Mouse (Mus musculus): ENCODE data around the gene Ebf1. TPM values are rescaled to one million over a fixed set of nuclear protein-coding genes. Genes with fewer than 3 reads are reported as not detected.

The Ebf1 gene
- polyA plus RNA-seq, 1 experiment from 2014 or later: 30.7 TPM

DNA sequence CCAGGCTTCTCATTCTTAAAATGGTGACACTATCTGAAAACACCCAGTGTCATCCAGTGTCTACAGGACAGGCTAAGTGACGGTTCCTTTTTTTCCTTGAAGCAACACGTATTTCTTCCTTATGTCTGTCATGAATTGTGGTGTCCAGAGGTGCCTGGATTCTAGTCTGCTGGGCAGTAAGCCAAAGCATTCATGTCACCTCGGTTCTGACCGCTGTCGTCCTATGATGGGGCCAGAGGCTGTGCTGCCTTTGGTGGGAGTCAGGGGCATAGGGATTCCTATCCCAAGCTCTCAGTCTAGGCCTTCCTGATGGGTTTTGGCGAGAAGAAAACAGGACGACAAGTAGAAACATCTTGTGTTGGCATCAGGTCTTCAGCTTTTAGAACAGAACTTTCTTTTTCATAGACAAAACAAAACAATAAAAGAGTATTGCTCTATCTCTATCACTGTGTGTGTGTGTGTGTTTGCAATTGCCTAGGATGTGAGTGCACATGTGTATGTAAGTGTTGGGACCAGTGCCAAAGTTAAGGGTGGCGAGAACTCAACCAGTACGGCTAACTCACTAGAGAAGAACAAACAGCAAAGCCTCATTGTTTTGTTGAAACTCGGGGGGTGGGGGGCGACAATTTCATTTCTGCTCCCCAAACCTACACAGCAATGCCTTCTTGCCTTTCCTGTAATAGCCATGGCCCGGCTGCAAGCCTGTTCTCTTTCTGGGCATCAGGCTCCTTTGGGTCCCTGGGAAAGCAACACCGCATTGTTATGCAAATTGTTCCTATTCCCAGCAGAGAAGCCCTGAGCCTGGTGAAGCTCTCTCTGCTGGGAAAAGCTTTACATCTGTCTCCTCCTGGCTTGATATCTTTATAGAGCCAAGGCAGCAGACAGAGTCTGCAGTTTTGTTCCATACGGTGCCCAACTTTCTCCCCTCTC lies 224.3 kb downstream of the Ebf1 start:
- H3K4me2 ChIP-seq: peak overlapping the region; percentile 32
- ATAC-seq: peak; percentile 86
- no peak overlapping the region for H3K9ac ChIP-seq
- H3K9me3 ChIP-seq (replicated peaks): no peaks in the 10 kb centered on the region
- no peak overlapping the region for H3K4me3 ChIP-seq
- H3K27ac ChIP-seq: no peak overlapping the region
- peaks cover 27% of the 10 kb centered on the region for H3K27me3 ChIP-seq
- H3K4me1 ChIP-seq: peaks cover 19% of the 10 kb centered on the region
- 35% methylated on average over 14 of the region's 14 CpGs for WGBS
- H3K36me3 ChIP-seq (ENCODE audit: poor library complexity, severe bottlenecking): no peaks in the 10 kb centered on the region

- Histone ChIP-seq H3K4me2 (no peak overlapping the region), H3K4me1 (no peaks in the 10 kb centered on the region), H3K4me3 (no peak overlapping the region), H3K27ac (no peak overlapping the region), H3K9me3 (replicated peaks) (no peaks in the 10 kb centered on the region), H3K27me3 (no peaks in the 10 kb centered on the region), H3K9ac (no peak overlapping the region), H3K36me3 (ENCODE audit: poor library complexity, severe bottlenecking) (no peaks in the 10 kb centered on the region)
- 90% methylated on average over 3 of the region's 3 CpGs for WGBS
- ATAC-seq: no peak
Measured at GRCm38 (mm10) chr11:44851874-44852273, 234.8 kb downstream of the Ebf1 start.

GRCm38 (mm10) chr11:44852921-44853320 lies 235.8 kb downstream of the Ebf1 start:
- H3K4me3 ChIP-seq: no peak overlapping the region
- WGBS: 70% methylated on average over 10 of the region's 10 CpGs
- ATAC-seq: peak; percentile 33; the same call in 1 of the 2 replicates

GRCm38 (mm10) chr11:44854496-44854895 lies 237.4 kb downstream of the Ebf1 start:
- no peaks in the 10 kb centered on the region for H3K4me1 ChIP-seq
- no peak overlapping the region for H3K27ac ChIP-seq
- H3K4me3 ChIP-seq: no peak overlapping the region
- no peaks in the 10 kb centered on the region for H3K27me3 ChIP-seq
- H3K4me2 ChIP-seq: no peak overlapping the region
- no peaks in the 10 kb centered on the region for H3K9me3 ChIP-seq (replicated peaks)
- H3K36me3 ChIP-seq (ENCODE audit: poor library complexity, severe bottlenecking): no peaks in the 10 kb centered on the region
- WGBS: 92% methylated on average over 7 of the region's 7 CpGs
- no peak overlapping the region for H3K9ac ChIP-seq
- ATAC-seq: no peak

More at GRCm38 (mm10) chr11:44852921-44853320, 235.8 kb downstream of the Ebf1 start:
- H3K4me2 ChIP-seq: no peak overlapping the region
- no peaks in the 10 kb centered on the region for H3K4me1 ChIP-seq
- no peak overlapping the region for H3K27ac ChIP-seq
- no peaks in the 10 kb centered on the region for H3K9me3 ChIP-seq (replicated peaks)
- no peaks in the 10 kb centered on the region for H3K36me3 ChIP-seq (ENCODE audit: poor library complexity, severe bottlenecking)
- H3K27me3 ChIP-seq: no peaks in the 10 kb centered on the region
- H3K9ac ChIP-seq: no peak overlapping the region

- Histone ChIP-seq H3K36me3 (ENCODE audit: poor library complexity, severe bottlenecking) (no peaks in the 10 kb centered on the region), H3K27ac (no peak overlapping the region), H3K9me3 (replicated peaks) (no peaks in the 10 kb centered on the region), H3K27me3 (no peaks in the 10 kb centered on the region; the same call in none of the 2 replicates), H3K4me3 (no peak overlapping the region), H3K4me1 (peaks cover 2% of the 10 kb centered on the region; the same call in 1 of the 2 replicates), H3K9ac (no peak overlapping the region), H3K4me2 (no peak overlapping the region)
- no peak for ATAC-seq
- 61% methylated on average over 5 of the region's 5 CpGs for WGBS
Measured at GRCm38 (mm10) chr11:44861108-44861507, 244.0 kb downstream of the Ebf1 start.

DNA sequence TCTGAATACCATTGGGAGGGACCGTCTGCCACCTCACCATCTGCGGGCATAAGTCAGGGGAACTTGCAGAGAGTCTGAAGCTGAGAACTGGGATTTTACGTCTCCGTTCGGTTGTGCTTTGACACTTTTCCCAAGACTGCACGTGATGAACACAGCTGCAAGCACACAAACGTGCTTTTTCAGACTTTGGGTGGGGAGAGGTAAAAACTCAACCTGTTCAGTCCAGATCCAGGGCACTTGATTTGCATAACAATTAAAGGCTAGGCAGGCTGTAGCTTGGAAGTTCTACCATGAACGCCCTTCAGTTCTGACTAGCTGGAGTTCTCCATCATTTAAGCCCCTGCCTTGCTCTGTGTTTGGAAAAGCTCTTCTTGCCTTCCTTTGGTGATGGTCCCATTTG lies 246.8 kb downstream of the Ebf1 start:
- Histone ChIP-seq H3K9me3 (replicated peaks) (no peaks in the 10 kb centered on the region), H3K4me2 (no peak overlapping the region), H3K9ac (no peak overlapping the region), H3K4me3 (no peak overlapping the region), H3K4me1 (peaks cover 15% of the 10 kb centered on the region; the same call in 1 of the 2 replicates), H3K27ac (no peak overlapping the region), H3K36me3 (ENCODE audit: poor library complexity, severe bottlenecking) (no peaks in the 10 kb centered on the region), H3K27me3 (no peaks in the 10 kb centered on the region; the same call in none of the 2 replicates)
- ATAC-seq: no peak
- WGBS: 67% methylated on average over 8 of the region's 8 CpGs

DNA sequence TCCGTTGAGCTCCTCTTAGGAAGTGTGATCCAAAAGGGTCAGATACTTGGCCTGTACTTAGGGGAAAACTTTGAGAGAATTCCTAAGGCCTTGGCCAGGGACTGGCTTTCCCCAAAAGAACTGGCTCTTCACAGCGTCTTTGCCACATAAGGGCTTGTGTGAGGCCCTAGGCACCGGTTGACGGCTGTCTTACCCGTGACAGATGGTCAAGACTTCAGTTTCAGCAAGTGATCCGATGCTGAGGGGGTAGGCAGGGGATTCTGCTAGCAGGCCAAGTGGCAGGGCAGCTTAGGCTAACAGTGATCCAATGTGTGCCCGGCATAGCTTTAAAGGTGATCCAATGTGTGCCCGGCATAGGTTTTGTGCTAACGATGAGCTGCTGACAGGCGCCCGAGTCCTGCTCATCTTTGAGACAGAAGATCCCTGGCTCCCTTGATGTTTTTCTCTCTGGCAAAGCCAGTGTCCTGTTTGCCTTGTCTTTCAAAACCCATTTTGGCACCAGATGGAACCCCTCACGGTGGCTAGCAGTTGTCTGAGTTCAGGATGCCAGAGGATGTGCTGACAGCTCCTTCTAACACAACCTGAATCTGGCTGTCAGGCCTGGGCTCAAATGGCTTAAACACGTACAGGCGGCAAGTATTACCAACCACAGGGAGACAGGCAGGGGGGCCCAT lies 249.5 kb downstream of the Ebf1 start:
- H3K27me3 ChIP-seq: no peaks in the 10 kb centered on the region; the same call in none of the 2 replicates
- peaks cover 15% of the 10 kb centered on the region; the same call in 1 of the 2 replicates for H3K4me1 ChIP-seq
- H3K4me3 ChIP-seq: no peak overlapping the region
- no peaks in the 10 kb centered on the region for H3K9me3 ChIP-seq (replicated peaks)
- no peak overlapping the region; the same call in 1 of the 2 replicates for H3K27ac ChIP-seq
- no peak overlapping the region for H3K4me2 ChIP-seq
- H3K36me3 ChIP-seq (ENCODE audit: poor library complexity, severe bottlenecking): no peaks in the 10 kb centered on the region
- H3K9ac ChIP-seq: no peak overlapping the region
- 62% methylated on average over 14 of the region's 14 CpGs for WGBS
- peak; percentile 80 for ATAC-seq

- WGBS: 85% methylated on average over 4 of the region's 4 CpGs
- H3K4me3 ChIP-seq: no peak overlapping the region
- no peak overlapping the region for H3K27ac ChIP-seq
Measured at GRCm38 (mm10) chr11:44867433-44867832, 250.3 kb downstream of the Ebf1 start.

DNA sequence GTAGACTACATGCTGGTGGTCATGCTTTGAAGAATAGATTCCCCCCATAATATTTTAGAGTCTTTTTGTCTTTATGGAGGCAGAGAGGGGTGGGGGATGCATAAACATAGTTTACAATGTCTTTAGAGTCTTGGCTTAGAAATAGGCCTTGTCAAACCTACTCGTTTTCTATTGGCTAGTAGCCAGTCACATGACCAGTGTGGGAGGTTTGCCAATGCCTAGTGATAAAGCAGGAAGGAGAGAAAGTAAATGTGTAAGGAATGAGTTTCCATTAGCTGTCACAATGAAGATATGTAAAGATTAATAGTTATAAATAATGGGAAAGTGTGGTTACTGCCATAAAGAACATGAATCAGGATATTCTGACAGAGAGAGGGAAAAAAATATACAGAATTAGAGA lies 256.8 kb downstream of the Ebf1 start:
- no peaks in the 10 kb centered on the region for H3K4me1 ChIP-seq
- H3K9ac ChIP-seq: no peak overlapping the region
- H3K9me3 ChIP-seq (replicated peaks): no peaks in the 10 kb centered on the region
- no peak for ATAC-seq
- no peaks in the 10 kb centered on the region for H3K36me3 ChIP-seq (ENCODE audit: poor library complexity, severe bottlenecking)
- no peaks in the 10 kb centered on the region for H3K27me3 ChIP-seq
- WGBS: 65% methylated on average over 1 of the region's 1 CpGs
- no peak overlapping the region for H3K27ac ChIP-seq
- no peak overlapping the region for H3K4me3 ChIP-seq
- no peak overlapping the region for H3K4me2 ChIP-seq

More at GRCm38 (mm10) chr11:44867433-44867832, 250.3 kb downstream of the Ebf1 start:
- Histone ChIP-seq H3K4me1 (peaks cover 15% of the 10 kb centered on the region; the same call in 1 of the 2 replicates), H3K9me3 (replicated peaks) (no peaks in the 10 kb centered on the region), H3K36me3 (ENCODE audit: poor library complexity, severe bottlenecking) (no peaks in the 10 kb centered on the region), H3K27me3 (no peaks in the 10 kb centered on the region; the same call in none of the 2 replicates), H3K9ac (no peak overlapping the region), H3K4me2 (no peak overlapping the region)
- ATAC-seq: no peak

GRCm38 (mm10) chr11:44875171-44875570 lies 258.1 kb downstream of the Ebf1 start:
- no peaks in the 10 kb centered on the region for H3K9me3 ChIP-seq (replicated peaks)
- no peak overlapping the region for H3K27ac ChIP-seq
- no peaks in the 10 kb centered on the region for H3K27me3 ChIP-seq
- H3K9ac ChIP-seq: no peak overlapping the region
- no peaks in the 10 kb centered on the region for H3K4me1 ChIP-seq
- no peak for ATAC-seq
- no peak overlapping the region for H3K4me3 ChIP-seq
- 66% methylated on average over 3 of the region's 3 CpGs for WGBS
- no peaks in the 10 kb centered on the region for H3K36me3 ChIP-seq (ENCODE audit: poor library complexity, severe bottlenecking)
- no peak overlapping the region for H3K4me2 ChIP-seq

DNA sequence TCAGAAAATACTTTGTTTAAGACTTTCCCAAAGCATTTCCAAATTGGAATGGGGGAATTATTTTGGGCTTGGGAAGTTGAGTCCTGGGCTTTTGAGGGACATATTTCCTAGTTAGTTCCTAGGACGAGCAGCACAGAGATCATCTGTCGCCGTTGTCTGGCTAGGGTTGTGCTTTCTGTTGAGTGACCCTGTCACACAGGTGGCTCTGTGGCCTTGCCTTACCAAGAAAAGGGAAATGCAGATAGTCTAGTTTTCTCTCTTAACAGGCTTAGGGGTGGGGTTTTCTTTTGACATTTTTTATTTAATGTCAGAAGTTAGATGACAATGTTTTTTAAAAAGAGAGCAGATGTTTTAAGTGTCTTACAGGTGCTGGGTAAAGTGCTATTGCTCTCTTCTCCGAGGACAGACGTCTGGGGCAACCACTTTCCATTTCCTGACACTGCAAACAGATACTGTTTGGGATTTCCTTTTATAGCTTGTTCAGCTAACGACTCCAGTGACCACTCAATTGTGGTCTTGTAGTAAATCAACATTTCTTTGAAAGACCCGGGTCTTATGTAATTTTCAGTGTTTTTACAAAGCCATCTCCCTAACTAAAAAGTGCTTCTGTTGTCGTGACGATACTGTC lies 264.1 kb downstream of the Ebf1 start:
- WGBS: 68% methylated on average over 9 of the region's 9 CpGs

More for the DNA sequence above, 264.1 kb downstream of the Ebf1 start:
- Histone ChIP-seq H3K4me1 (peaks cover 11% of the 10 kb centered on the region), H3K27me3 (no peaks in the 10 kb centered on the region; the same call in 1 of the 2 replicates), H3K9ac (no peak overlapping the region), H3K27ac (no peak overlapping the region), H3K4me3 (no peak overlapping the region), H3K36me3 (ENCODE audit: poor library complexity, severe bottlenecking) (no peaks in the 10 kb centered on the region), H3K4me2 (no peak overlapping the region), H3K9me3 (replicated peaks) (no peaks in the 10 kb centered on the region)
- no peak for ATAC-seq
